Mouse (Mus musculus) lung, postnatal 0 days (tissue): ENCODE data around the gene Cdh1.
"Not testable (repeated sequence)": the region's sequence is repeated elsewhere in the genome, so short reads cannot be mapped to it uniquely, and the experiment has no call there.

Source experiments
- CTCF ChIP-seq: IDR thresholded peaks from 2 replicates; pipeline ENCODE4 v1.5.1; 2016; ENCODE audit warnings: antibody characterized with exemption, mild to moderate bottlenecking
- EP300 ChIP-seq: IDR thresholded peaks from 2 replicates; pipeline ENCODE4 v1.6.1; 2016; ENCODE audit warnings: antibody characterized with exemption, mild to moderate bottlenecking, control low read depth

DNA sequence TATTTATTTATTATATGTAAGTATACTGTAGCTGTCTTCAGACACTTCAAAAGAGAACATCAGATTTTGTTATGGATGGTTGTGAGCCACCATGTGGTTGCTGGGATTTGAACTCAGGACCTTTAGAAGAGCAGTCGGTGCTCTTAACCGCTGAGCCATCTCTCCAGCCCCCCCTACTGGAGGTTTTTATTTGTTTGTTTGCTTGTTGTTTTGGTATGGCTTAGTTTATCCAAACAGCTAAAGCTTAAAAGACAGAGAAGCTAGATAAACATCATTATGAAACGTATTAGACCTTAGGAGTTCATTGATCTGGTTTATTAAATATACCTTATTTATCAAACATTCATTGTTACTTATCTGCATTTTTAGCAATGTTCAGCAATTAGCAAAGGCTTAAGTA lies 7.5 kb upstream of the Cdh1 start:
- TF ChIP-seq CTCF, EP300: not testable (repeated sequence)
